Mouse (Mus musculus): ENCODE measurements around the gene Gdf9. TPM values are rescaled to one million over a fixed set of nuclear protein-coding genes. Genes with fewer than 3 reads are reported as not detected.

The Gdf9 gene
- 1.8 and 3.1 TPM in 2 replicates for polyA plus RNA-seq (2015; fragmentation: Nextera tagmentation; extraction: Ambion mirVana)

GRCm38 (mm10) chr11:53430670-53431346 lies at the start of gene Gdf9, which contains the start of gene Uqcrq:
Gene Gdf9 (plus strand): TSS chr11:53431023.
Gene Uqcrq (minus strand): TSS chr11:53430831.
- peak; percentile 96 for ATAC-seq
- Histone ChIP-seq H3K9ac (ENCODE audit: low read depth, low read length) (peak within 1 kb of the TSS; percentile 81), H3K4me2 (ENCODE audit: low read length) (peak within 1 kb of the TSS; percentile 69), H3K36me3 (ENCODE audit: control insufficient read depth, insufficient read depth, low read length) (peaks cover 5% of the 10 kb centered on the region; the same call in 1 of the 2 replicates), H3K4me1 (ENCODE audit: control insufficient read depth, insufficient read depth, low read length) (peaks cover 11% of the 10 kb centered on the region), H3K27ac (ENCODE audit: low read length) (peak within 1 kb of the TSS; percentile 79), H3K4me3 (ENCODE audit: low read depth, low read length) (peak within 1 kb of the TSS; percentile 67), H3K27me3 (ENCODE audit: control insufficient read depth, insufficient read depth, low read depth, low read length) (no peaks in the 10 kb centered on the region), H3K9me3 (replicated peaks; ENCODE audit: control insufficient read depth, low read length, poor library complexity, severe bottlenecking) (no peaks in the 10 kb centered on the region)
- WGBS = under 1% methylated on average over 44 of the region's 44 CpGs

- H3K4me3 ChIP-seq (ENCODE audit: low read depth, low read length) = no peak overlapping the region
- no peaks in the 10 kb centered on the region for H3K27me3 ChIP-seq (ENCODE audit: control insufficient read depth, insufficient read depth, low read depth, low read length)
- peaks cover 6% of the 10 kb centered on the region; the same call in 1 of the 2 replicates for H3K36me3 ChIP-seq (ENCODE audit: control insufficient read depth, insufficient read depth, low read length)
- H3K27ac ChIP-seq (ENCODE audit: low read length) = no peak overlapping the region
- H3K9ac ChIP-seq (ENCODE audit: low read depth, low read length) = no peak overlapping the region
- H3K4me2 ChIP-seq (ENCODE audit: low read length) = no peak overlapping the region
- 100% methylated on average over 2 of the region's 2 CpGs for WGBS
- H3K9me3 ChIP-seq (replicated peaks; ENCODE audit: control insufficient read depth, low read length, poor library complexity, severe bottlenecking) = no peaks in the 10 kb centered on the region
- no peak for ATAC-seq
- H3K4me1 ChIP-seq (ENCODE audit: control insufficient read depth, insufficient read depth, low read length) = no peaks in the 10 kb centered on the region
Measured at GRCm38 (mm10) chr11:53383758-53384428, 46.9 kb upstream of the Gdf9 start.

GRCm38 (mm10) chr11:53393856-53394255 lies 37.0 kb upstream of the Gdf9 start:
- Histone ChIP-seq H3K36me3 (ENCODE audit: control insufficient read depth, insufficient read depth, low read length) (peaks cover 23% of the 10 kb centered on the region), H3K4me3 (ENCODE audit: low read depth, low read length) (no peak overlapping the region), H3K4me2 (ENCODE audit: low read length) (no peak overlapping the region), H3K4me1 (ENCODE audit: control insufficient read depth, insufficient read depth, low read length) (no peaks in the 10 kb centered on the region), H3K9me3 (replicated peaks; ENCODE audit: control insufficient read depth, low read length, poor library complexity, severe bottlenecking) (no peaks in the 10 kb centered on the region), H3K27me3 (ENCODE audit: control insufficient read depth, insufficient read depth, low read depth, low read length) (no peaks in the 10 kb centered on the region), H3K27ac (ENCODE audit: low read length) (no peak overlapping the region), H3K9ac (ENCODE audit: low read depth, low read length) (no peak overlapping the region)
- WGBS = 94% methylated on average over 1 of the region's 1 CpGs
- ATAC-seq = no peak

GRCm38 (mm10) chr11:53403638-53404037 lies 27.2 kb upstream of the Gdf9 start:
- H3K4me3 ChIP-seq (ENCODE audit: low read depth, low read length) = no peak overlapping the region
- no peaks in the 10 kb centered on the region for H3K27me3 ChIP-seq (ENCODE audit: control insufficient read depth, insufficient read depth, low read depth, low read length)
- H3K4me1 ChIP-seq (ENCODE audit: control insufficient read depth, insufficient read depth, low read length) = no peaks in the 10 kb centered on the region
- no peak overlapping the region for H3K9ac ChIP-seq (ENCODE audit: low read depth, low read length)
- H3K4me2 ChIP-seq (ENCODE audit: low read length) = no peak overlapping the region
- 93% methylated on average over 1 of the region's 1 CpGs for WGBS
- H3K9me3 ChIP-seq (replicated peaks; ENCODE audit: control insufficient read depth, low read length, poor library complexity, severe bottlenecking) = no peaks in the 10 kb centered on the region
- H3K27ac ChIP-seq (ENCODE audit: low read length) = no peak overlapping the region
- H3K36me3 ChIP-seq (ENCODE audit: control insufficient read depth, insufficient read depth, low read length) = peaks cover 34% of the 10 kb centered on the region
- ATAC-seq = no peak

GRCm38 (mm10) chr11:53411738-53412137 lies 19.1 kb upstream of the Gdf9 start:
- no peaks in the 10 kb centered on the region for H3K27me3 ChIP-seq (ENCODE audit: control insufficient read depth, insufficient read depth, low read depth, low read length)
- no peak overlapping the region for H3K9ac ChIP-seq (ENCODE audit: low read depth, low read length)
- H3K4me3 ChIP-seq (ENCODE audit: low read depth, low read length) = no peak overlapping the region
- H3K27ac ChIP-seq (ENCODE audit: low read length) = no peak overlapping the region
- H3K4me1 ChIP-seq (ENCODE audit: control insufficient read depth, insufficient read depth, low read length) = no peaks in the 10 kb centered on the region
- ATAC-seq = no peak
- no peaks in the 10 kb centered on the region for H3K9me3 ChIP-seq (replicated peaks; ENCODE audit: control insufficient read depth, low read length, poor library complexity, severe bottlenecking)
- peaks cover 45% of the 10 kb centered on the region for H3K36me3 ChIP-seq (ENCODE audit: control insufficient read depth, insufficient read depth, low read length)
- no peak overlapping the region for H3K4me2 ChIP-seq (ENCODE audit: low read length)

GRCm38 (mm10) chr11:53413871-53414270 lies 17.0 kb upstream of the Gdf9 start:
- no peak for ATAC-seq
- 95% methylated on average over 4 of the region's 4 CpGs for WGBS
- Histone ChIP-seq H3K4me1 (ENCODE audit: control insufficient read depth, insufficient read depth, low read length) (no peaks in the 10 kb centered on the region), H3K36me3 (ENCODE audit: control insufficient read depth, insufficient read depth, low read length) (peaks cover 52% of the 10 kb centered on the region), H3K4me3 (ENCODE audit: low read depth, low read length) (no peak overlapping the region), H3K9me3 (replicated peaks; ENCODE audit: control insufficient read depth, low read length, poor library complexity, severe bottlenecking) (no peaks in the 10 kb centered on the region), H3K4me2 (ENCODE audit: low read length) (no peak overlapping the region), H3K27me3 (ENCODE audit: control insufficient read depth, insufficient read depth, low read depth, low read length) (no peaks in the 10 kb centered on the region), H3K9ac (ENCODE audit: low read depth, low read length) (no peak overlapping the region), H3K27ac (ENCODE audit: low read length) (no peak overlapping the region)

GRCm38 (mm10) chr11:53418048-53418447 lies 12.8 kb upstream of the Gdf9 start:
- H3K4me1 ChIP-seq (ENCODE audit: control insufficient read depth, insufficient read depth, low read length) = no peaks in the 10 kb centered on the region
- no peak overlapping the region for H3K4me2 ChIP-seq (ENCODE audit: low read length)
- ATAC-seq = no peak
- no peak overlapping the region for H3K9ac ChIP-seq (ENCODE audit: low read depth, low read length)
- H3K4me3 ChIP-seq (ENCODE audit: low read depth, low read length) = no peak overlapping the region
- H3K27ac ChIP-seq (ENCODE audit: low read length) = no peak overlapping the region
- H3K36me3 ChIP-seq (ENCODE audit: control insufficient read depth, insufficient read depth, low read length) = peaks cover 32% of the 10 kb centered on the region
- H3K27me3 ChIP-seq (ENCODE audit: control insufficient read depth, insufficient read depth, low read depth, low read length) = no peaks in the 10 kb centered on the region
- H3K9me3 ChIP-seq (replicated peaks; ENCODE audit: control insufficient read depth, low read length, poor library complexity, severe bottlenecking) = no peaks in the 10 kb centered on the region

- Histone ChIP-seq H3K9me3 (replicated peaks; ENCODE audit: control insufficient read depth, low read length, poor library complexity, severe bottlenecking) (no peaks in the 10 kb centered on the region), H3K4me3 (ENCODE audit: low read depth, low read length) (no peak within 1 kb of the TSS), H3K27ac (ENCODE audit: low read length) (no peak within 1 kb of the TSS), H3K27me3 (ENCODE audit: control insufficient read depth, insufficient read depth, low read depth, low read length) (no peaks in the 10 kb centered on the region), H3K4me2 (ENCODE audit: low read length) (no peak within 1 kb of the TSS), H3K9ac (ENCODE audit: low read depth, low read length) (no peak within 1 kb of the TSS), H3K36me3 (ENCODE audit: control insufficient read depth, insufficient read depth, low read length) (peaks cover 5% of the 10 kb centered on the region), H3K4me1 (ENCODE audit: control insufficient read depth, insufficient read depth, low read length) (no peaks in the 10 kb centered on the region)
- WGBS = 91% methylated on average over 4 of the region's 4 CpGs
- ATAC-seq = no peak
Measured at GRCm38 (mm10) chr11:53423036-53423435, 7.8 kb upstream of the Gdf9 start, which contains the start of gene Leap2. Gene Leap2 (minus strand): TSS chr11:53423170.

- peaks cover 5% of the 10 kb centered on the region; the same call in 1 of the 2 replicates for H3K4me1 ChIP-seq (ENCODE audit: control insufficient read depth, insufficient read depth, low read length)
- H3K4me3 ChIP-seq (ENCODE audit: low read depth, low read length) = no peak overlapping the region
- WGBS = 73% methylated on average over 2 of the region's 2 CpGs
- H3K27ac ChIP-seq (ENCODE audit: low read length) = no peak overlapping the region
- no peaks in the 10 kb centered on the region for H3K27me3 ChIP-seq (ENCODE audit: control insufficient read depth, insufficient read depth, low read depth, low read length)
- H3K9me3 ChIP-seq (replicated peaks; ENCODE audit: control insufficient read depth, low read length, poor library complexity, severe bottlenecking) = no peaks in the 10 kb centered on the region
- H3K36me3 ChIP-seq (ENCODE audit: control insufficient read depth, insufficient read depth, low read length) = peaks cover 8% of the 10 kb centered on the region; the same call in 1 of the 2 replicates
- no peak for ATAC-seq
- H3K4me2 ChIP-seq (ENCODE audit: low read length) = no peak overlapping the region
- H3K9ac ChIP-seq (ENCODE audit: low read depth, low read length) = no peak overlapping the region
Measured at GRCm38 (mm10) chr11:53424826-53425225, 6.0 kb upstream of the Gdf9 start.
